Mouse (Mus musculus) olfactory bulb, adult 2 months (tissue): ENCODE data around the gene Btg3.

Experiments
- CTCF ChIP-seq: fragments of 200-500 bp; IDR thresholded peaks from 2 replicates; pipeline ENCODE4 v1.5.1; 2012; ENCODE audit warnings: low read depth, mild to moderate bottlenecking, low read length, moderate library complexity; ENCODE audit not compliant: insufficient read depth
- POLR2A ChIP-seq: fragments of 200-500 bp; IDR thresholded peaks from 2 replicates; pipeline ENCODE4 v1.6.1; 2012; ENCODE audit warnings: mild to moderate bottlenecking, low read depth, low read length, moderate library complexity; ENCODE audit not compliant: insufficient read depth

- no peak for TF ChIP-seq CTCF
- no peak for TF ChIP-seq POLR2A
Measured at GRCm38 (mm10) chr16:78398734-78399133, 21.7 kb upstream of the Btg3 start.
